Mouse (Mus musculus): ENCODE data around the gene Appl2. TPM values are rescaled to one million over a fixed set of nuclear protein-coding genes. Genes with fewer than 3 reads are reported as not detected.

Gene Appl2
- total RNA-seq, 2 experiments from 2014 or later: 14.6 to 32.1 TPM

DNA sequence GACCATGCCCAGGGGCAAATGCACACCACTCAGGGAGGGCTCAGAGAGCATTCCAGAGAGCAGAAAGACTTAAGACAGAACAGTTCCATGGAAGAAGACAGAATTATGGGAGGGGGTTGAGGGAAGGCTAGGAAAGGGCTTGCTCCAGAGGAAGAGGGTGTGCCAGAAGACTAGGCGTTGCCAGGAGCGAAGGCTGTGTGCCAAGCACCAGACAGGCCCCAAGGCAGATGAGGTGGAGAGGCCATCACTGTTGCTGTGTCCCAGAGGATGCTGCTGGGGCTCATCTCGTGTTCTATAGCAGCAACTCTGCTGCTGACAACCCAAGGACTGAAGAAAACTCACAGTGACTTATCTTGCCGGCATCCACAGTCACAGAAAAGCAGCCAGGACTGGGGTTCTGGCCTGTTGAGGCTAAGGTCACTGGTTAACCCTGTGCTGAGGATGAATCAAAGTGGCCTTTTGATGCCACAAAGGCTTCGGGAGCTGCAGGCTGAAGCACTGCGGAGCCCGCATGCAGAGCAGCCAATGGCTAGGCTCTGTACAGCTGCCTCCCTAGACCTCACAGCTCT is 15.6 kb downstream of the Appl2 start:
- no peak for ATAC-seq (replicated peaks; ENCODE audit: poor library complexity, severe bottlenecking)

DNA sequence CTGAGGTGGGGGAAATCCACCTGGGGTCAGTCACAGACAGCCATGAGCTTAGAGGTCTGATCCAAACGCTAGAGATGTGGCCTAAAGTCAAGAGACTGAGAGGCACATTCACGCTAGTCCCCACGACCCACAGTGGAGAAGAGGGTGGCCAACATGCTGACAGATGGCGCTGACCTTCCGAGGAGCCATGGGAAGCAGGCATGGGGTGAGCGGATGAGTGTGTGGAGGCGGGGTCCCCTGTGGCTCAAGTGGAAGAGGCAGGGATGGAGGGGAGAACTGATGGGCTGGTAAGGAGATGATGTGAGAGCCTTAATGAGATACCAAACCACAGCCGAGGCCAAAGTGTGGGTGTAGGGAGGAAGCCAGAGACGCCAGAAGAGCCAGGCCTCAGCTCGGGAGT is 16.8 kb downstream of the Appl2 start:
- ATAC-seq (replicated peaks; ENCODE audit: poor library complexity, severe bottlenecking): no peak

DNA sequence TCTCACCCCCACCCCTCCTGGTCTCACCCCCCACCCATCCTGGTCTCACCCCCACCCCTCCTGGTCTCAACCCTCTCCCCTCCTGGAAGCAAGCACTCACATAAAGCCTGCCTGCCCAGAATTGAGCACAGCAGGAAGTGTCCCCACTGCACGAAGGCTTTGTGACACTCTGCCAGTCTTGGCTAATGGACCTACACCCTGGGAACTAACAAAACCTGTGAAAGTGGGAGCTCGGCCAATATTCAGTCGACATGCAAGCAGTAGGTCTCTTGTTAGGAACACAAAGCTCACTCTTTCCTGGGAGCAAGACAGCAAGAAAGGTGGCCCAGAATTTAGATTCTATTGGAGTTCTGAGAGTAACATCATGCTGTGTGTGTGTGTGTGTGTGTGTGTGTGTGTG is 17.6 kb downstream of the Appl2 start:
- ATAC-seq (replicated peaks; ENCODE audit: poor library complexity, severe bottlenecking): no peak

DNA sequence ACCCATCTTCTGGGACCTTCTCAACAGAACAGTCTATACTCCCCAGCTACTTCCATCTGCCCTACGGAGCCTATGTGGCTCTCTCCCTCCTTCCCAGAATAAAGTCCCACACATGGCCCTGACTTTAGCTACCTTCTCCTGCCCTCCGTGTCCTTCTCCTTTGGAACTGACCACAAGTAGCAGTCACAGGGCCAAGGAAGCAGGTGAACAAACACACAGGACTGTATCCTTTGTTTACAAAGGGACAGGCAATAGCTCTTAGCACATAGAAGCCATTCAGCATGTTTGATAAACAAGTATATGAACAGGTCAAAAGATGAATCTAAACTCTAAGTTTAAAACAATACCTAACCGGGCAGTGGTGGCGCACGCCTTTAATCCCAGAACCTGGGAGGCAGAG is 18.7 kb downstream of the Appl2 start:
- no peak for ATAC-seq (replicated peaks; ENCODE audit: poor library complexity, severe bottlenecking)

GRCm38 (mm10) chr10:83629190-83629781 is 19.3 kb downstream of the Appl2 start:
- ATAC-seq (replicated peaks; ENCODE audit: poor library complexity, severe bottlenecking): no peak

- ATAC-seq (replicated peaks; ENCODE audit: poor library complexity, severe bottlenecking): no peak
These were observed 20.3 kb downstream of the Appl2 start for GRCm38 (mm10) chr10:83628241-83628640.

GRCm38 (mm10) chr10:83627113-83627687 is 21.3 kb downstream of the Appl2 start:
- no peak for ATAC-seq (replicated peaks; ENCODE audit: poor library complexity, severe bottlenecking)

DNA sequence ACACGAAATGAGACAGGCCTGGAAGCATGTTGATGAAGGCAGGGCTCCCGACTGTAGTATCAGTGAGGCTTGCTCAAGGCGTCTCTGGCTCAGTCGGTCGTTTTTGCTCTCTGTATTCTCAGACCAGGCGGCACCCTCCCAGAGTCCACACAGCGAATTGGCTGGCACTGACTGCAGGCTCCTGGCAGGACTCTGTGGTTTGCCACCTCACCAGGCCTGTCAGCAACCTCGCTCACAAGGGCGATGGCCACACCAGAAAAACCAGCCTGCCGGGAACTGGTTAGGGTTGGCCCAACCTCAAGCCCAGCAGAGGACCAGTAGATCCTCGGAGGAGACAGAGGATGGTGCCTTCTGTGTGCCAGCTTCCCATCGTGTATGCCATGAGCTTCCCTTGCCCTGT is 23.7 kb downstream of the Appl2 start:
- no peak for ATAC-seq (replicated peaks; ENCODE audit: poor library complexity, severe bottlenecking)

- no peak for ATAC-seq (replicated peaks; ENCODE audit: poor library complexity, severe bottlenecking)
These were observed 24.5 kb downstream of the Appl2 start for GRCm38 (mm10) chr10:83624065-83624464.

DNA sequence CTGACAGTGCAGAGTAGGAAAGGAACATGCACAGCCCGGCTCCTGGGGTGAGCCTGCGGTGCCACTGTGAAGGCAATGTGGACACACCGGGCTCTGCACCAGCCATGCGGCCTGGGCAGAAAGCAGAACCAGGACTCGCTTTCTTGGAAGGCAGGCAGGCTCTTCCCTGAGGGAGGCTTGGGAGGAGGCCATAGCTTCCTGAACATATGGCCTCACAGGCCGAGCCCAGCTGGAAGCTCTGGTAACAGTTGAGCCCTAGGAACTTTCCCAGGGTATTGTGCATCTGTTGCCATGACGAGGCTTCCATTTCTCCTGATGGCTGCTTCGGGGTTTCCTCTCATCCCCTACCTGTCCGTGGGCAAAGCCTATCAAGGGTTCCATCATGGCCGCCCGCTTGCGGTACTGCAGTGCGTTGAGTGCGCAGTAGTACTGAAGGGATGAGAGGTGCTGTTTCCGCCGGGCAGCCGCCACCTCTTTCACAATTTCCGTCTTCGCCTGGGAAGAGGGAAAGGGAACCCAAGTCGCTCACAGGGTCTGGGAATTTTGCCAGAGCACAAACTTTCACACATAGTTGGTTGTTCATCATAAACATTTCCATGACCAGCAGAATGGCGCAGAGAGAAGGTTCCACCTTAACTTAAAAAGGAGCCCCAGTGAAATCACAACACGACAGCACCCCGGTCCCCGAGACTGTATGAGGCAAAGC is 28.0 kb downstream of the Appl2 start:
- ATAC-seq (replicated peaks; ENCODE audit: poor library complexity, severe bottlenecking): no peak

DNA sequence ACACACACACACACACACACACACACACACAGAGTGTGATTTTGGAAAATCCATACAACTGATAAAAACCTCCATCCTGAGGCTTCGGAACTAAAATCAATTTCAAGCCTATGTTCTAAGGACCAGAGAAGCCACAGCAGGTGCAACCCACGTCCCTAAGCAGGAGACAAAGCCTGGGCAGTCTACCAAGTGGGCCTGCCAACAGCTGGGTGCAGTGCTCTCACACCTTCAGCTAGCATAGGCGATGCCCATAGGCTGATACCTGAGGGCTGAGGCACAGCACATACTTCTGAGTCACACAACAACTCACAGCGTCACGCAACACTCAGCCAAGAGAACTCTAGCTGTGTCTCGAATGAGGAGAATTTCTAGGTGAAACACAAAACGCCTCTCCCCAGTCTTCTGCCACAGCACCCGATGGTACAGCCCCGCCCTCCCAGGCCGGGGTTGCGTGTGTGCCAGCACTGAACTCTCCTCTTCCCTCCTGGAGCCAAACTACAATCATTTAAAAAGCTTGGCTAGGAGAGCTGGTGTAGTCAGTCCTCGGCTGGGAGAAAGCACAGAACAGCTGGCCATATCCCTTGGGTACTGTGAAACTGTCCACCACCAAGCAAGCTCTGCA is 29.6 kb downstream of the Appl2 start:
- no peak for ATAC-seq (replicated peaks; ENCODE audit: poor library complexity, severe bottlenecking)

GRCm38 (mm10) chr10:83617366-83617765 is 31.2 kb downstream of the Appl2 start:
- ATAC-seq (replicated peaks; ENCODE audit: poor library complexity, severe bottlenecking): peak; percentile 64

- no peak for ATAC-seq (replicated peaks; ENCODE audit: poor library complexity, severe bottlenecking)
These were observed 35.8 kb downstream of the Appl2 start for GRCm38 (mm10) chr10:83612648-83613215.

DNA sequence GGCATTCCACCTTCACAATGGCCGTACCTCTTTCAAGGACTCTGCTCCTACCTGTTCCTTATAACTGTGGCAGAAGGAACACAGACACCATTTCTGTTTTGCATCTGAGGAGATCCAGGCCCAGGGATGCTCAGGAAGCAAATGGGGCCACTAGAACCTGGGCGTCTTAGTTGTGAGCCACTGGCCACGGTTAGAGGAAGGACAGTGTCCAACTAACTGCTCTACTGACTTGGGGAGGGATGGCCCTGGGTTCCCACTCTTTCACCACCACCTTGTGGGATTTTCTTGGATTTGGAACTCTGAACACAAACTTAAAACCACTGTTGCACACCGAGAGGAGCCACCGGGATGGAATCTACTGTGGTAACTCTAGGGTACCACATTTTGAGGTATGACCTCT is 36.7 kb downstream of the Appl2 start:
- ATAC-seq (replicated peaks; ENCODE audit: poor library complexity, severe bottlenecking): no peak

DNA sequence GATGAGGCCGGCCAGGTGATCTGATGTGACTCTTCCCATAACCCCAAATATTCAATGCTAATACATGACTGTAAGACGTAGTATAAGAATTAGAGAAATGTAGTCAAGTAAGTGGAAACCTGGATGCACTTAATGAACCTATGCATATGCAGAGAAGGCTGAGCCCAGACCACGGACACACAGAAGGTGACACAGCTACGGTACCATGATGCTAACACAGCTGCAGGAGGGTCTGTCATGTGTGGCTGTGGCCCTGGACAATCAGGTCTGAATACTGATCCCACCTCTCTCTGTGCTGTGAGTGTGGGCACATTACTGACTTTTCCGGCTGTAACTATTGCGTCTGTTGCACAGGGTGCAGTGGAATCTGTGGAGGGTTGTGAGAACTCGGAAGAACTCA is 38.0 kb downstream of the Appl2 start:
- ATAC-seq (replicated peaks; ENCODE audit: poor library complexity, severe bottlenecking): no peak

GRCm38 (mm10) chr10:83608596-83608995 is 39.9 kb downstream of the Appl2 start:
- no peak for ATAC-seq (replicated peaks; ENCODE audit: poor library complexity, severe bottlenecking)

- no peak for ATAC-seq (replicated peaks; ENCODE audit: poor library complexity, severe bottlenecking)
These were observed 41.4 kb downstream of the Appl2 start for GRCm38 (mm10) chr10:83607111-83607510.

GRCm38 (mm10) chr10:83605637-83606183 is 42.8 kb downstream of the Appl2 start:
- no peak for ATAC-seq (replicated peaks; ENCODE audit: poor library complexity, severe bottlenecking)

DNA sequence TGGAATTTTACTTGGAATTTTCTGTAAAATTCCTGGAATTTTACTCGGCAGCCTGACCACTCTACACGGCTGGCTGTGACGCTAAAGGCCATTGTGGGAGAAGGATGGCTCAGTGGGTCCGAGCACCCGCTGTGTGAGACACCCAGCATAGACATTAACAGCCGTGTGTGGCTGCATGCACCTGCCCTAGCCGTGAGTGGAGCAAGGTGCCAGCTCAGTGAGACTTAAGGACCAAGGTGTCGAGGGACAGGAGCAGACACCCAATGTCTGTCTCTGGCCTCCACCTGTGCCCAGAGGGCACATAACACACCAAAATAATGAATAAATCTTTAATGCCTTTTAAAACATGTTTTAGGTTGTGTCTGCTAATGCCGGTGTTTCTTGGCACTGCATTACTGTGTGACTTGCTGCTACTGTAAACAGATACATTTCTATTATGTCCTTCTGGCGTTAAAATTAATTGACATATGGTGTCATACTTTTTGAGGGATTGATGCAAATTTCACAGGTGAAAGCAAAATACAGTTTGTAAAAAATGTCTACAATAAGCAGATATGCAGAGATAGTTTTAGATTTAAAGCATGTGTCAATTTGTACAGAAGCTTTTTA is 44.5 kb downstream of the Appl2 start:
- no peak for ATAC-seq (replicated peaks; ENCODE audit: poor library complexity, severe bottlenecking)

DNA sequence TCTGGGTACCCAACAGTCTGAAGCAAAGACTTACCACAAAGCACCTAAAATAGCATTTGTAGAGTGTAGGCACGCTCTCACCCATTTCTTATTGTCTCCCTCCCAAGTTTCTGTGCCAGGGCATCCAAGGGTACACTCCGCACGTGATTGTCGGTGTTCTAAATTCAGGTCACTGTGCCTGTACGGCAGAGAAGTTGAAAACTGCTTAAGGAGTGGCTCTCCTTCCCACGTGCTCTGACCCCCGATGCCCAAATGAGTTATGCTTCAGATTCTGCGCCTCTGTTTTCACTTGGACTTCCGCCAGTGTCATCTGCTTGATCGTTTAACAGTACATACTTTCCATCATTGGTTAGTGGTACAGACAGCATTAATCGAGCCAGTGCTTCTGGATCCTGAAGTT is 47.9 kb downstream of the Appl2 start:
- ATAC-seq (replicated peaks; ENCODE audit: poor library complexity, severe bottlenecking): no peak

All from granulocyte monocyte progenitor cell, adult 5-6 weeks (primary cell).